Mouse (Mus musculus) embryo, embryonic 9.5 days (tissue): ENCODE results near the gene Gfod1.

Source experiments
- DNase-seq: peaks from one replicate; pipeline ENCODE4 v3.0.0-alpha.2; 2017; ENCODE audit errors: extremely low spot score

Gene Gfod1

GRCm38 (mm10) chr13:43158281-43158680 is 145.7 kb downstream of the Gfod1 start:
- no peak for DNase-seq

DNA sequence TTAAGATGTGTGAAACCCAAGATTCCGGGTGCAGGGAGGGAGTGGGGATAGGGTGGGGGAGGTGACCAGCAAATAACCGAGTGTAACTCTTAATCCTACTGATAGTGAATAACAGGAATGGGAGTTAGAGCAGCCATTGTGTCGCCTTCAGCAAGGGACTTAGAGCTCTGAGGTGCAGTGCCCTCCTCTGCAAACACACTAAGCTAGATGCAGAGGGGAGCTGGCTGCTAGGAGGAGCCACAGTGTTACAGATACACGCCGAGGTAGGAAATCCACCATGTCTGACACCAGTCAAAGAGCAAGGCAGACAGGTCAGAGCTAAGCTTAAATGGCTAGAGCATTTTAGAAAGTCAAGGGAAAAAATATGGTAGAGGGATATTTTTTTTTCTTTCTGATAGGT is 146.6 kb downstream of the Gfod1 start:
- no peak for DNase-seq

- no peak for DNase-seq
Measured at GRCm38 (mm10) chr13:43152005-43152520, 151.9 kb downstream of the Gfod1 start.

- no peak for DNase-seq
Measured at GRCm38 (mm10) chr13:43149661-43150060, 154.3 kb downstream of the Gfod1 start.

- DNase-seq = no peak
Measured at GRCm38 (mm10) chr13:43148692-43149091, 155.3 kb downstream of the Gfod1 start.

DNA sequence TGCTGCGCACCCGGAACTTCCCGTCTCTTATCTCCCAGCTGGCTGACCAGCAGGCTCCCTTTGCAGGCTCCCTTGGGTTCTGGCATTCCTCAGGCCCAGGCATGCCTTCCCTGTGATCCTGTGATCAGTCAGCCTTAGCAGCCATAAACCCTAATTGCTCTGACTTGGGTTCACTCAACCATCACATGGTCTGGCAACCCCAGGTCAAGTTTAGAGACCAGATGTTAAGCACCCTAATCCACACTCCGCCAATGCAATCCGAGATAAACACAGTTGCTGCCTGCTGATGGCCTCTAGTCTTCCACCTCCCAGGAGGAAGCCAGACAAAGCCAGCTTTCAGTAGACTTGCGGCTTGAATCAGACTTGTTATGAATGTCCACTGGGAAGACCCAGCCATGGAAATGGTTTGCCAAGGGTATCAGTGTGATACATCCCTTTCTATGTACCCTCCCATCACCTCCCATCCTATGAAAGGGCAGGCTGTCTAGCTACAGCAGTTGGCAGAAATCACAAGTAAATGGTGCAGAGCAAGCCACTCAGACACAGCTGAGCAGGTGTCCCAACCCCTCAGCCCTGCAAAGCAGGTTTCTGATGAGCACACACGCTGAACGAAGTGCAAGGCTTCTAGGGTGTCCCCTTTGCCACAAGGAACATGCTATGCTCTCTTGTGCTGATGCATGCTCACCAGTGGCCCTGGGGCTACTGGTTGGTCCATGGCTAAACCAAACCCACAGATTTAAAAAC is 157.3 kb downstream of the Gfod1 start:
- DNase-seq = no peak
